Mouse (Mus musculus) testis, postnatal 14 days (tissue): ENCODE measurements at regions not wholly inside any gene's neighbourhood (a gene's known extent, or its start where the extent isn't known, plus 50 kb on each side); places are given as distances from the start of the nearest gene placed in this dataset.

Source experiments
- DNase-seq: peaks from one replicate; pipeline ENCODE4 v3.0.0; 2021; ENCODE audit warnings: low spot score

DNA sequence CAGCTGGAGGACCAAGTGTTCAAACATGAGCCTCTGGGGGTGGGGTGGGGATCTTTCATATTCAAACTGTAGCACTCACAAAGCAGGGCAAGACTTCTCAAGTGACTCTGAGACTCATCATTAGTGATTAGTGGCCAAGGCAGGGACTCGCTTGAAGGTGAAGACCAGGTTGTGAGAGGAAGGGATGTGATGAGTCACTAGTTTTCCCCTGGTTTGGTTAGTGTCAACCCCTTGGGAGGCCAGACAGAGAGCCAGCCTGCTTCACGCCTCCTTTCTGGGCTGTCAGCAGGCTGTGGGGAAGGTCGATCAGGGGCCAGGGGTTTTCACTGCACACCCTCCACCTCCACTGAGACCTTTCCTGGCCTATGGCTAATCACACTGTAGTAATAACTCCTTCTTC, 65.2 kb downstream of the Slc30a10 start:
- DNase-seq, result no peak

DNA sequence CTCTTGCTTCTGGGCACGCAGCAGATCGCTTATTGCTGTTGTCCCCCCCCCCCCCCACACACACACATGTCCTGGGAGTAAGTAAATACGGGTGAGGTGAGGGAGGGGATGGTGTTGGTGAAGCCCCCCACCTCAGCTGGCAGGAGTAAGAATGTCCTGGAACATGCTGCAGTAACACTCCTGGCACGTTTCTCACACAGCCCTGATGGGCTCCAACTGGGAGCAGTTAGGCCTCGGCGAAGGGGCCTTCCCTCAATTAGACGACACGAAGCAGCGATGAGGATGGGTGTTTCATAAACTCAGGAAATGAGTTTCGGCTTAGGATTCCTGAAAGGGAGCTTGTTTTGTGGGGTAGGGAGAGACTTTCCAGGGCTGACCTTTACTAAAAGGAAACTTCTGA, 69.4 kb downstream of the Slc30a10 start:
- no peak for DNase-seq

DNA sequence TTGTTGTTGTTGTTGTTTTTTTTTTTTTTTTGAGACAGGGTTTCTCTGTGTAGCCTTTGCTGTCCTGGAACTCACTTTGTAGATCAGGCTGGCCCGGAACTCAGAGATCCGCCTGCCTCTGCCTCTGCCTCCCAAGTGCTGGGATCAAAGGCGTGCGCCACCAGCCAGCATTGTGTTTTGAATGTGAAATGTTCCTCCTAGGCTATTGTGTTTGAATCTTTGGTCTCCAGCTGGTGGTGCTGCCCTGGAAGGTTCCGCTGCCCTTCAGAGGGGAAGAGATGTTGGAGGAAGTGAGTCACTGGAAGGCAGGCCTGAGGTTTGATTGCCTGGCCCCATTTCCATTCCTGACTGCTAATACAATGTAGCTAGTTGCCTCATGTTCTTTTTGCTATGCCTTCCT, 78.8 kb downstream of the Slc30a10 start:
- peak; percentile 58 for DNase-seq

DNA sequence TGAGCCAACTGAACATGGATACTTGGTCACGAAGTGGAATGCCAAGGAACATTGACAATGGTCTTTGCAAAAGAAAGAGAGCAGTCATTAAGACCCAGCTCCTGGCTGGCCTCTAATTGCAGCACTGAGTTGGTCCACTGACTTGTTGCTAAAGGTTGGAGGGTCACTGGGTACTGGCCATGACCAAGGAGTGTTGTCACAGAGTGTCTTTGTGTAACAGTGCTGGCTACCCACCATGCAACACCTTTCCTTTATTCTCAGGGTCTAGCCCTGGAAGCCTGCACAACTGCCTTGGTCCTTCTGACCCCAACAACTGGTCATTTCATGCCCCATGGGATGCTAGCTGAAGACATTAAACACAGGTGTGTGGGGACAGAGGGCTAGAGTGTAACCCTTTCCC, 79.5 kb downstream of the Slc30a10 start:
- DNase-seq, result no peak

DNA sequence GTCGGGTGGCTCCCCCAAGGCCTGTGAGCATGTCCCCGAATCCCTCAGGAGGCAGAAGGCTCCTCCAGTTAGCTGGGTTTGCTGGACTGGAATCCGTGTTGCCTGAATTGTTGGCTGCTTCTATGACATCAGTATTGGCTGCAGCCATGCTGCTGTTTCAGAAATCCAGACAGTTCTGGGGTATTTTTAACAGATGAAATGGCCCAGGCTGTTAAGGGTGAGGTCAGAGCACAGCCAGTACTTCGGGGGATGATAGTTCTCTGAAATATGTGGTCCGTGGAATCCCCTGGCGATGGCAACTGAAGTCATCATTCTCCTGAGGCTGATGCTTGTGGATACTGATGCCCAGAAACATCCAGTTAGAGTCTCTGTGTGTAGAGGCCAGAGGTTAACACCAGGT, 80.7 kb downstream of the Slc30a10 start:
- no peak for DNase-seq

DNA sequence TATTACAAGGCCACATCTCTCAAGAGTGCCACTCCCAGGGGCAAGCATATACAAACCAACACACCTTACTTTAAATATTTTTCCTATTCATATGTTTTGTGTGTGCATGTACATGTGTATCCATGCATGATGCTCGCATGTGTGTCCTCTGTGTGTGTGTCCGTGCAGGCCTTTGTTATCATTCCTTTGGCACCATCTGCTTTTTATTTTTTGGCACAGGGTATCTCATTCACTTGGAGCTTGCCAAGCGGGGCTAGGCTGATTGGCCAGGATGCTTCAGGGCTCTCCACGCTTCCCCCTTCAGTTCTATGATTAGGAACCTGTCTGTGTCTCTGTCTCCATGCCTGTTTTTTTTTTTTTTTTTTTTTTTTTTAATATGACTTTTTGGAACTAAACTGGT, 82.6 kb downstream of the Slc30a10 start:
- no peak for DNase-seq

DNA sequence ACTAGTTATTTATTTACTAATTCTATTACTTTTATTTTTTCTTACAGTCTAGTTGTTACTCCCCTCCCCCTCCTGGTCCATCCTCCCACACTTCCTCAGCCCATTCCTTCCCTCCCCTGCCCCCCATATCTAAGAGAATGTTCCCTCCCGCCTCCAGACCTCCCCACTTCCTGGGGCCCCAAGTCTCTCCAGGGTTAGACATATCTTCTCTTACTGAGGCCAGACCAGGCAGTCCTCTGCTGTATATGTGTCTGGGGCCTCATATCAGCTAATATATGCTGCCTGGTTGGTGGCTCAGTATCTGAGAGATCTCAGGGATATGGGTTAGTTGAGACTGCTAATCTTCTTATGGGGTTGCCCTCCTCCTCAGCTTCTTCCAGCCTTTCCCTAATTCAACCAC, 84.8 kb downstream of the Slc30a10 start:
- no peak for DNase-seq

DNA sequence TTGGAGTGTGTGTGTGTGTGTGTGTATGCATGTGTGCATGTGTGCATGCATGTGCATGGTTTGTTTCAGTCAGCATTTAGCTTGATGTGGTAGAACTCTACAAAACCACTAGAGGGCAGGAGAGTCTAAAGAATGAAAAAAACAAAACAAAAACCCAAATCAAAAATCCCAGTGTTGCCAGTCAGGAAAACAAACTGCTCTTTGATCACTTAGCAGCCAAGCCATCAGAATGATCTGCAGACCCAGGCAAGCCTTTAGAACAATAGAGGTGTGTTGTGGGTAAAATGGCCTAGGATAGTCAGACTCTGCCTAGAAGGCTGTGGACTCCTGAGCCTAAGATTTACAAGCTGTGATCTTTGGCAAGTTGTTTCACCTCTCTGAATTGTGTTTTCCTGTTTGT, 91.7 kb downstream of the Slc30a10 start:
- no peak for DNase-seq

DNA sequence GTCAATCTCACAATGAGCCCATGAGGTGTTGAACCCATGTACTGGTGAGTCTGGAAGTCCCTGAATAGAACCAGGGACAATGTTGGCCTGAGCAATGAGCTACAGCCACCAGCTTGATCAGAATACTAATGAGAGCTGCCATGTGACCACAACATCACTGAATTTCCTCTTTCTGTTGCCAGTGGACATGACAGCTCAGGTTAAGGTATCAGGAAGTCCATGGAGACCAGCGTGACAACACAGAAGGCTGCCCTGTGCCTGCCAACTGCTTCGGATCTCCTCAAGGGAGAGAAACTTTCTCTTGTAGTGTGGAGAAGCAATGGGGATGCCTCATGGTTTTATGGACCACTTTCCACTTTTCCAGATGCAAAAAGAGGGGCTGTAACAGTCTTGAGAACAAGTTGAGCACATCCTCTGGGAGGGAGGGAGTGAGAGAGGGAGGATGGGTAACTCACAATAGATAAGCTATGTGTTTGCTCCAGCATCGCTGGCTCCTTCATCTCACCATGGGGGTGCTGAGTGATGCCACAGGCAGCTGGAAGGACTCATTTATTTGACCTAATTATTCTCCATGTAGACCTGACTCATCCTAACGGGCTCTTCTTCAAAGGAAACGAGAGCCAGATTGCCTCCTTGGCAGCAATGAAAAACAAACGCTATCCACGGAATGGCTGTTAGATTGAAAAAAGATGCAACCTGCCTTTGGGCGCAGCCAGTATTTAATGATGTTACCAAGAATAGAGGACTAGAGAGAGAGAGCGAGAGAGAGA, 118.3 kb downstream of the Slc30a10 start:
- DNase-seq, result no peak

DNA sequence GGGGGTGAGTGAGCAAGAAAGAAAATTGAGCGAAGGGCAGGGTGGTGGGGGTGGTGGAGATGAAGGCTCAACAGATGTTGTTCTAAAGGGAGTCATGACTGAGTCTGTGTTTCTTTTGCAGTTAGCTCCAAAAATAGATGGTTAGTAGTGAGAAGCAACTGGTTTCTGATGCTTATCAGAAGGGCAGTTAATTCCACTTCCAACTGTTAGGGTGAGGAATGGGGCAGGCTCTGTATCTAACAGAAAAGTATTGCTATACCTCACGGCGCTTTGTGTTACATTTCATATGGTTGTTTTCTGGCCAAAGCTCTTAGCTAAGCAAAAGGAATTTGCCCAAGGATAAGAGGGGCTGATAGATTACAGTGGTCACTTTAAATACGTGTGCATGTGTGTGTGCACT, 120.3 kb downstream of the Slc30a10 start:
- DNase-seq, result no peak

DNA sequence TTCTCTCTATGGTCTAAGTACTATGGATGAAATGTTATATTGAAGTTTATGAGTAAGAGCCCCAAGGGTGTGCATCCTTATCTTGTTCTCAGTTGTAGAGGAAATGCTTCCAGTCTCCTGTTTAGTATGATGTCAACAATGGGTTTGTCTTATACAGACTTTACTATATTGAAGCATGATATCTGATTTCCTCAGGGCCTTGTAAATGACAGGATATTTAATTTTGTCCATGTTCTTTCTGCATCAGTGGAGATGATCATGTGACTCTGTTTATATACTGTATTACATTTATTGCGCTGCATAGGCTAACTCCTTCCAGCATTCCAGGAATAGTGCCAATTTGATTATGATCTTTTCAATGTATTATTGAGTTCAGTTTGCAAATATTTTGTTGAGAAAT, 125.2 kb downstream of the Slc30a10 start:
- DNase-seq, result no peak

DNA sequence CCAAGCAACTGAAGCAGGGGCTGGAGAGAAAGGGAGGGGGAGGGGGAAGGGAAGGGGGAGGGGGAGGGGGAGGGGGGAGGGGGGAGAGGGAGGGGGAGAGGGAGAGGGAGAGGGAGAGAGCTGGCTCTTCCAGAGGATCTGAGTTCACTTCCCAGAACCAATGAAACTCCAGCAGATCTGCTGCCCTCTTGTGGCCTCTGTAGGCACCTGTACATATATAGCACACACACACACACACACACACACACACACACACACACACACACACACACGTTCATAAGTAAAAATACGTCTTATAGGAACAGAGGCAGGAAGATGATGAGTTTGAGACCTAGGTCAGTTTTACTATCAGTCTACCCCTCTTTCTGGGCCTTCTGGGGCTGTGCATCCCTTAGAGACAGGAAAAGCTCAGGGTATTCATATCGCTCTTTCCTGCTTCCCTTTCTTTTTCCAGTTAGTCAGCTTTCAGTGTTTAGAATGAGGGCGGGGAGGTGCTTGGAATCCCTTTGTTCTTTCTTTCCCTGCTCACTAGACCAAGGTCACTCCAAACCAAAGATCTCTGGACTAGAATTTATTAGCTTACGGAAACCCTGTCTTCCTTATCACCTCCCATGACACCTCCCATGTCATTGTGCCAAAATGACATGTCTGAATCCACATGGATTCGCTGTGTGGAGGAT, 130.7 kb downstream of the Slc30a10 start:
- DNase-seq, result no peak

DNA sequence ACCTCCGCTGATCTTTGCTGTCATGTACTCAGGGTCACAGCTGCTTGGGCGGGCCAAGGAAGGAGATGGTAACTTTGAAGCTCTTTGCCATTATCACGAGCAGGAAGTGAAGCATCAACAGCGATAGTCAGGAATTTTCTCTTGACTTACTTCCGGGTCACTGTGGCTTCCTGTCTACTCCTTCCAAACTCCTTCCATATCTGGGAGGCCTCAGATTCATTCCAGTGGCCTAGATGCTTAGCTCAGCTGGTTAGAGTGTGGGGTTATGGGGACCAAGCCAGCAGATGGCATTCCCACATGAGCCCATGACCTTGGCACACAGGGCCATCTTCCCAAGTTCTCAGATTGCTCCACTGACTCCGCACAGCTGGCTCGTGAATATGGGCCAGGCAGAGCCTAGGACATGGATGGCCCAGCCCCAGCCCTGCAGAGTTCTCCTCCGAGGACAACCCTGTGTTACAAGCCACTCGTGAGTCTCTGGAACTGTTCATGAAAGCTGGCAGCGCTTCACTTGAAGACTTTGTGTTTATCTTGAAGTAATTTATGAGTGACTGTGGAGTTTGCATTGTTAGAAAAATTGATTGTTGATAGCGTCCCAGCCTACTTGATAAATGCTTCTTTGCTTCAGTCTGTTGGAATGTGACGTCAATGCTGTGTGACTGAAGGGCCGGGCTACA, 133.2 kb downstream of the Slc30a10 start:
- no peak for DNase-seq

DNA sequence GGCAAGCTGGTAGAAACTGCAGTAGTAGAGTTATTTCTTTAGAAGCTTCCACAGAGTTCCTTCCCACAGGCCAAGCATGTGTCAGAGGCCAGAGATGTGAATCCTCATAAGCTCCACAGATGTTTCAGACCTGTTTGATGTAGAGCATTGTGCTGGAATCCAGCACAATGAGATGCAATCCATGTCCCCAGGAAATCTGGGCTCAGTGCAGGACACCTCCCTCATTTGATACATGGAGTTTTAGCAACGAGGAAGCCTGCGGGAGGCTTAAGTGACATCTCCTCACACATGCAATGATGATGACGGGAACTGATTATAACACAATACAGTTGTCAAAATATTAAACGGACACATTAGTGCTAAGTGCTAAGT, 133.7 kb downstream of the Slc30a10 start:
- DNase-seq, result no peak

DNA sequence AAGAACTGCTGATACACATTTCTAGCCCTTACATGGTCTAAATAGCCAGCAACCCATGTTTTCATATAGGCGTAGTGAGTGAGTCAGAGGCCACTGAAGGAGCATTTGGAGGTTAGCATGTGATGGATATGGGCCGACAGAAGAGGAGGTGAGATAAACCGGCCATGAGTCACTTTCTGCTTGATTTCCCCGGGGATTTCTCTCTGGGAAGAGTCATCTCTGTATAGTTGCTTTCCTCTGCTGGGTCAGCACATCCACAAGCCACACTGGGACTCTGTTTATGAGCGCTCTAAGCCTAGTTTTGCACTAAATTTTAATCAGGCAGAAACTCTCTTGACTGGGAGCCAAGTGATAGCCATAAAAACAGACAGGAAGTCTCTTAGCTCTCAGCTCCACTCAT, 142.2 kb downstream of the Slc30a10 start:
- DNase-seq, result no peak

DNA sequence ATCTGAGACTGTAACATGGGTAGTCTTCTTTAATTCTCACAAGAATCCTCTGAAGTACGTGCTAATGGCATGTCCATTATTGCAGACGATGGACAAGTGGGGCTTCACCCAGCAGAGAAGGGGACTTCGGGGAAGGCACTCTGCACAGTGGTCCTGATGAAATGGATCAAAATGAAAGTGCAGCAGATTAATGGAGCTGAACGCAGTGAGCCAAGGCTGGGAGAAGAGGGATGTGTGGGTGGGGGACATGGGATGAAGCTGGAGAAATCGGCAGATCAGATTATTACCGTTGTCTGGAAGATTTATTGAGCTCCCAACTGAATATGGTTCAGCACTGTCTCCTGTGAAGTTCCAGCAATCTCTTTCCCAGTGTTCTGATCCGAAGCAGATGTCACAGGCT, 143.9 kb downstream of the Slc30a10 start:
- no peak for DNase-seq

DNA sequence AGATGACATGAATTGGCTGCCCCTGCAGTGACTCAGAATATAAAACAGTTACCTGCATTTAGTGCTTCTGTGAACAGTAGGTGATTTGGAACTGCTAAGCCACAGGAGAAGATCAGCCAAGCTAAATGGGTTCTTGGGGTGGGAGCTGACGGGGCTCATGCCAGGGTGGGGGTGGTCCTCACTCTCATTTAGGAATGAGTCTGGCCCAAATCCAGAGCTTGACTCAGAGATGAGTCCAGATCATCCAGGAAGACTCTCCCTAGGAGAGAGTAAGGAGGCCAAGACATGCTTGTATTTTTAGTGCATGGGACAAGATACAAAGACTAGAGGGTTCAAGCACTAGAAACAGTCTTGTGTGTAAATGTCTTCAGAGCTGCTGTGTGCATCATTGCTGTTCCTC, 146.5 kb downstream of the Slc30a10 start:
- DNase-seq, result no peak

DNA sequence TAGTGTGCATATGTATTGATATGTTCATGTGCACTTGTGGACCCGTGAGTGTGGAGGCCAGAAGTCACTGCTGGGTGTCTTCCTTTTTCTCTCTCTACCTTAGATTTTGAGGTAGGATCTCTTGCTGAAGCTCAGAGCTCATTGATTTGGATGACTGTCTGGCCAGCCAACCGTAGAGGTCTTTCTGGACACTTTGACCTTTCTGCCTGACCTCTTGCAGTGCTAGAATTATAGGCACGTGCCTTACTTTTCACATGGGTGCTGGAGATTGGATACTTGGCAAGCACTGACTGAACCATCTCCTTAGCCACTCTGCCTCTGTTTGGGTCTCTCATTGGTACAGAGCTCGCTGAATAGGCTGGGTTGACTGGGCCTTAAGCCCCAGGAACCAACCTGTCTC, 151.3 kb downstream of the Slc30a10 start:
- DNase-seq, result no peak

DNA sequence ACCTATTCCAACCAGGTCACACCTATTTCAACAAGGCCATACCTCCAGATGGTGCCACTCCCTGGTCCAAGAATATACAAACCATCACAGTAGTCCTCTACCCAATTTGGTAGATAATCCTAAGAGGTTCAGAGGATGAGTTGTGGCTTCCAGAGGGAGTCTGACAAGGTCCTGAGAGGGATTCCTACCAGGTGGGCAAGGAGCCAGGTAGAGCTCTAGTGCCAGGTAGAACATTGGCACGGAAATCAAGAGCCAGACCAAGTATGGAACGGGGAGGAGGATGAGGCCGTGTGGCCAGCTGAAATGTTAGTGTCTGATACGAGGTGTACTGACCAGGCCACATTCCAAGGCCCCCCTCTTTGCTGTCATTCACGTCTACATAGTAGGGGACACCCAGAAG, 153.0 kb downstream of the Slc30a10 start:
- no peak for DNase-seq

DNA sequence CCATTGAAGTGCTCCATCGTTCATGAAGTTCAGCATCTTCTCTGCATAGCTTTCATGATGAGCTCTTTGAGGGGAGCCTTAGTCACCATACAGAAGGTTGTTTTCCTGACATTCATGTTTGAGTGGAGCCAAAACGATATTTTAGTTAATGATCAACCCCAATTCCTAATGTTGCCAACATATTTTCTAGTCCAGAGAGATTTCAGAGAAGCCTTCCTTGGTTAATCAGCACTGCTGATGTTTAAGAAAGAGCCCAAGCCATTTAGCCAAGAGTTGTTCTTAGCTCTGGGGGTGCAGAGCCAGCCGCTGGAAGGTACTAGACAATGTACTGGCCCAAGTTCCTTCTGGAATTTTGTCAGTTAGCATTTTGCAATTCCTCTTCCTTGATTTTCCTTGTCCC, 153.8 kb downstream of the Slc30a10 start:
- no peak for DNase-seq

DNA sequence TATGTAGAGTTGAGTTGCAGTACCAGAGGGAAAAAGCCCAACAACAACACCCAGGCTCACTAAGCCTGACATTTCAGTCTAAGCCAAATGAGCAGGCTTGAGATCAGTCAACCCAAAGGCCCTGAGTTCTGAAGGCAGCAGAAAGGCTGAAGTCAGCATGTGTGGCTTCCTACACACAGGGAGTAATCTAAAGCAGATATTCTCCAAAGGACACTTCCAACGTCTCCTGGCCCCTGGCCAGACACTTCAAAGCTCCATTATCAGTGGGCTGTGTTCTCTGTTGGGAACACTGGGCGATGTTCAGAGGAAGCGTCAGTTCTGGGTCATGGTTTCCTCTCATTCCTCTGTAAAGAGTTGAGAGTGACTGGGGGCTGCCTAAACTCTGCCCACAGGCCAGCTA, 155.9 kb downstream of the Slc30a10 start:
- peak; percentile 61 for DNase-seq

DNA sequence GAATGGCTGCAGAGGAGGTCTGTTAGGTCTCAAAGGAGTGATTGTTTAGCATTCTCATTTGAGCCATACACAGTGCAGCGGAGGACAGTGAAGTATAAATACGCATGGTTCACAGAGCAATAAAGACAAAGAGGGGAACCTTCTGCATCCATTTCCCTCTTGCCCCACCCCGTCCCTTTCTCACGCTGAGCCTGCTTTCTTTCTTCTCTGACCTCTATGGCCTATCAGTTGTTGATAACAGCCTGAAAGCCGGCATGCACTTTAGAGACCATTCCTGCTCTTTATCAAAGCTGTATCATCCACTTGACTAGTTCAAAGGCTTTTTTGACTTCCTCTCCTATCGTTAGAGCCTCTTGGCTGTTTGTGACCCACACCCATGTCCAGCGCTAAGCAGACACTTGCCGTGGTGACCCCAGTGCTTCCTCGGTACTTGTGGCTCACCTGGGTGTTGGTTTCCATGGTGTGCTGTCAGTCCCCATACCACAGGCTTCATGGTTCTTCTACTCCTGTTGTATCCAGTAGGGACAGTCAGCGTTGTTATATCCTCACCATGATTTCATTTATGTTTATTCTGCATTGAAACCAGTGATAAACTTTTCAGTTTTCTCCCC, 161.3 kb downstream of the Slc30a10 start:
- DNase-seq, result no peak

DNA sequence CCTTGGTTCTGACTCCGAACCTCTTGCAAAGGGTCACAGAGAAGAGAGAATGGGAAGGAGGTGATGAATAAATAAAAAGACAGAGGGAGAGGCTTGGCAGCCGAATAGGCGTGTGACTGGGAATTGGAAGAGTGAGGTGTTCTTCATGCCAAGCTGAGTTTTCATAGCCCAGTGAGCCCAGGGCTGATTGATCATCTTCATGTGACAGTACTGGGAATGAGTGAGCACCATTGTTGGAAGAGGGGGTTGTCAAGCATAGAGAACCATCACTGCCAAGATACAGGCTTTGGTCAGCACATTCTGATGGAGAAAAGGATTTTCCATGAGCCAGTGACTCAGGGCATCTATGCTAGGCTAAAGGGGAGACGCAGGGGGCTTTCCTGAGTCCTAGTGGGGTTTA, 163.0 kb downstream of the Slc30a10 start:
- no peak for DNase-seq
